Mouse (Mus musculus) heart, postnatal 0 days (tissue): ENCODE measurements around the gene Tango2. TPM values are rescaled to one million over a fixed set of nuclear protein-coding genes. Genes with fewer than 3 reads are reported as not detected.

Experiments used
- ATAC-seq: fragments of 200-750 bp; cut with Nextera tagmentation; 2 replicates; pipeline ENCODE4 v1.8.0; 2017; ENCODE audit warnings: low read depth, moderate number of reproducible peaks, moderate library complexity; ENCODE audit not compliant: insufficient read depth
- DNase-seq: peaks from one replicate; pipeline ENCODE4 v3.0.0-alpha.2; 2016; ENCODE audit warnings: low spot score
- H3K27ac ChIP-seq: fragments of 300-500 bp; sonication (generic); 2 replicates; pipeline ENCODE4 v1.5.1; 2014; ENCODE audit warnings: low read depth, mild to moderate bottlenecking
- H3K27me3 ChIP-seq: fragments of 300-500 bp; sonication (generic); 2 replicates; pipeline ENCODE4 v1.6.1; 2014; ENCODE audit warnings: low read length, mixed read lengths; ENCODE audit not compliant: control insufficient read depth, insufficient read depth
- H3K36me3 ChIP-seq: fragments of 300-500 bp; sonication (generic); replicated peaks from 2 replicates; pipeline ENCODE4 v1.6.1; 2014; ENCODE audit warnings: low read length, mixed read lengths; ENCODE audit not compliant: control insufficient read depth, insufficient read depth
- H3K4me1 ChIP-seq: fragments of 300-500 bp; sonication (generic); 2 replicates; pipeline ENCODE4 v1.6.1; 2014; ENCODE audit warnings: antibody characterized with exemption; ENCODE audit not compliant: control insufficient read depth, insufficient read depth
- H3K4me2 ChIP-seq: fragments of 300-500 bp; sonication (generic); 2 replicates; pipeline ENCODE4 v1.6.1; 2014; ENCODE audit warnings: low read depth, mild to moderate bottlenecking, low read length, moderate library complexity
- H3K4me3 ChIP-seq: fragments of 300-500 bp; sonication (generic); 2 replicates; pipeline ENCODE4 v1.5.1; 2014; ENCODE audit warnings: low read depth, low read length
- H3K9ac ChIP-seq: fragments of 300-500 bp; sonication (generic); replicated peaks from 2 replicates; pipeline ENCODE4 v1.6.1; 2014; ENCODE audit warnings: low read depth, low read length, mixed read lengths
- H3K9me3 ChIP-seq: fragments of 300-500 bp; sonication (generic); replicated peaks from 2 replicates; pipeline ENCODE4 v1.6.1; 2016; ENCODE audit warnings: low read length; ENCODE audit not compliant: control insufficient read depth
- CTCF ChIP-seq: IDR thresholded peaks from 2 replicates; pipeline ENCODE4 v1.5.1; 2016; ENCODE audit warnings: antibody characterized with exemption, control low read depth, low read depth
- EP300 ChIP-seq: IDR thresholded peaks from 2 replicates; pipeline ENCODE4 v1.6.1; 2016; ENCODE audit warnings: antibody characterized with exemption, low read depth
- WGBS: fragments of 180-500 bp; shearing (Covaris S2); extraction: QIAGEN DNeasy Blood & Tissue Kit; methylation state at CpG from one replicate; pipeline ENCODE4 v1.1.7; 2014; 5-methylcytosine and 5-hydroxymethylcytosine counted together
- polyA plus RNA-seq: library from polyadenylated mRNA; unstranded; fragments of >200 nt; fragmentation: Nextera tagmentation; extraction: Ambion mirVana; gene quantifications from 2 replicates; pipeline ENCODE4 v1.2.1, GENCODE M21; 2015
- total RNA-seq: library from RNA; depleted of rRNA; stranded (reverse); fragments of >200 nt; gene quantifications from 2 replicates; pipeline ENCODE4 v1.2.3, GENCODE M21; 2014; ENCODE audit warnings: low replicate concordance

The Tango2 gene
- total and polyA plus RNA-seq, 2 experiments from 2014 or later = 56.9 to 65.8 TPM

DNA sequence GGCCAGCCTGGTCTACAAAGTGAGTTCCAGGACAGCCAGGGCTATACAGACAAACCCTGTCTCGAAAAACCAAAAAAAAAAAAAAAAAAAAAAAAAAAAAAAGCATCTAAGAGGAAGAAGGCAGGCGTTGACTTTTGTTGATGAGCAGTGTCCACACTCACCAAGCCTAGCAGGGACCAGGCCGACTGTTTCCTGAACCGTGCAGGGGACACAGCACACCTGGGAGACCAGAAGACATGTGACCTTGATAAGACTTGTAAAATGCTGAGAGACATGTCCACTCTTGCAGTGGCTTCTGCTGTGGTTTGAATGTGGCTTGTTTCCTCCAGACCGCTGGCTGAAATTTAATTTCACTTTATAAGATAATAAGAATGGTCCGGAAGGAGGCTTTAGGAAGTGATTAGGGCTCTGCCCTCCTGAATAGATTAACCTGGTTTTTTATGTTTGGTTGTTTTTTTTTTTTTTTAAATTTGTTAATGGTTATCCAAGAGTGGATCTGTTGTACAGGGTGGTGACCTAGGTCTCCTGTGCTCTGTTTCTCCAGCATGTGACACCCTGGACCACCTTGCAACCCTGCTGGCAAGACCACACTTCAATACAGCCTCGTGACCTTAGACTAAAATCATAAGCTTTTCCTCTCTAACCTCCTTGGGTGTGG is 28.5 kb upstream of the Tango2 start:
- no peak overlapping the region for H3K27ac ChIP-seq
- H3K4me1 ChIP-seq = peaks cover 17% of the 10 kb centered on the region
- 68% methylated on average over 7 of the region's 7 CpGs for WGBS

DNA sequence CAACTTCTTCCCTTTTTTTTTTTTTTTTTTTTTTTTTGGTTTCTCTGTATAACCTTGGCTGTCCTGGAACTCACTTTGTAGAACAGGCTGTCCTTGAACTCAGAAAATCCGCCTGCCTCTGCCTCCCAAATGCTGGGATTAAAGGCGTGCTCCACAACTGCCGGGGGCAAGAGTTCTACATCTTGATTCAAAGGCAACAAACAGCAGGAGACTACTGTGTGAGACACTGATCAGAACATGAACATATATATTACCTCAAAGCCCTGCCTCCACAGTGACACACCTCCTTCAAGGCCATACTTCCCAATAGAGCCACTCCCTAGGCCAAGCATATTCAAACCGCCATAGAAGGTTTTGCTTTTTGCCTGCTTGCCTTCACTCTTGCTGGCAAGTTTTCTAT is 25.7 kb upstream of the Tango2 start:
- Histone ChIP-seq H3K27me3 (no peaks in the 10 kb centered on the region), H3K9me3 (no peaks in the 10 kb centered on the region), H3K4me3 (no peak overlapping the region), H3K9ac (no peak overlapping the region), H3K4me2 (no peak overlapping the region), H3K27ac (no peak overlapping the region), H3K4me1 (peaks cover 7% of the 10 kb centered on the region; the same call in 1 of the 2 replicates), H3K36me3 (no peaks in the 10 kb centered on the region)
- ATAC-seq (no peak), DNase-seq (no peak)
- TF ChIP-seq CTCF (no peak), EP300 (no peak)
- WGBS = 92% methylated on average over 4 of the region's 4 CpGs

More for the DNA sequence above, 28.5 kb upstream of the Tango2 start:
- Histone ChIP-seq H3K4me3 (no peak overlapping the region), H3K9ac (no peak overlapping the region), H3K9me3 (no peaks in the 10 kb centered on the region), H3K27me3 (no peaks in the 10 kb centered on the region), H3K4me2 (no peak overlapping the region), H3K36me3 (no peaks in the 10 kb centered on the region)
- DNase-seq (no peak), ATAC-seq (no peak)
- TF ChIP-seq CTCF (no peak), EP300 (no peak)

DNA sequence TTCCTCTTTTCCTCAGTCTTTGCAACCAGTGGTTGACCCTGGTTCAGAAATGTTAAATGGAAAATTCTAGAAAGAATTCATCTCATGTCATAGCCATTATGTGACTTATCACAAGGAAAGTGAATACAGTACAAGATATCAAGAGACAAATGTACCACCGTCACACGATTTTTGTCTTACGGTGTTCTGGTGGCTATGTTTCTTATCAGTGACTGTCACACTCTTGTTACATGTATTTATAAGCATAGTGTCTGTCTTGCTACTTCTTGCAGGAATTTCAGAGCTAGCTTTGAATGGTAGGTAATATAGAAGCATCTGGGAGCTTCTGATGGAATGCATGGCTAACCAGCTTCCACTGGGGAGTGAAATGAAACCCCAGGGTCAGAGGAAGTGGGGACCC is 22.3 kb upstream of the Tango2 start:
- WGBS = 55% methylated on average over 3 of the region's 3 CpGs
- no peak for ATAC-seq
- no peak overlapping the region for H3K9ac ChIP-seq

DNA sequence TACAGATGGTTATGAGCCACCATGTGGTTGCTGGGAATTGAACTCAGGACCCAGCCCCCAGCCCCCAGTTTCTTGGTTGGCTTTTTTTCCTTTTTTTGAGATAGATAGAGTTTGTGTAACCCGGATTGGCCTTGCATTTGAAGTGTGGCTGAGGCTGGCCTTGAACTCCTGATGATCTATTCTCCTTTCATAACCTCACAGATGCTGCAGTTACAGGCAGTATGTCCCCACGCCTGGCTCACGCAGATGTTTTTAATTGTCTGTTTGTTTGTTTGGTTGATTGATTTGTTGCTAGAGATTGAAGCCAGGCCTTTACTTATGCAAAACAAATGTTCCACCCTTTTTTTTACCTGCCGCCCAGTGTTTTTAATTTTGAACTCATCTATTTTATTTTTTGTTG is 18.9 kb upstream of the Tango2 start:
- no peaks in the 10 kb centered on the region for H3K9me3 ChIP-seq
- H3K27ac ChIP-seq = no peak overlapping the region
- H3K4me3 ChIP-seq = no peak overlapping the region
- H3K36me3 ChIP-seq = no peaks in the 10 kb centered on the region
- H3K4me2 ChIP-seq = no peak overlapping the region
- WGBS = 92% methylated on average over 4 of the region's 4 CpGs
- no peaks in the 10 kb centered on the region for H3K27me3 ChIP-seq
- no peak for TF ChIP-seq CTCF
- TF ChIP-seq EP300 = no peak
- ATAC-seq (no peak), DNase-seq (no peak)
- no peak overlapping the region for H3K9ac ChIP-seq
- no peaks in the 10 kb centered on the region for H3K4me1 ChIP-seq

More for the DNA sequence above, 22.3 kb upstream of the Tango2 start:
- no peaks in the 10 kb centered on the region for H3K27me3 ChIP-seq
- no peak overlapping the region for H3K27ac ChIP-seq
- H3K36me3 ChIP-seq = no peaks in the 10 kb centered on the region
- no peaks in the 10 kb centered on the region for H3K4me1 ChIP-seq
- TF ChIP-seq CTCF = no peak
- no peak for TF ChIP-seq EP300
- H3K9me3 ChIP-seq = no peaks in the 10 kb centered on the region
- no peak overlapping the region for H3K4me3 ChIP-seq
- DNase-seq = no peak
- H3K4me2 ChIP-seq = no peak overlapping the region

DNA sequence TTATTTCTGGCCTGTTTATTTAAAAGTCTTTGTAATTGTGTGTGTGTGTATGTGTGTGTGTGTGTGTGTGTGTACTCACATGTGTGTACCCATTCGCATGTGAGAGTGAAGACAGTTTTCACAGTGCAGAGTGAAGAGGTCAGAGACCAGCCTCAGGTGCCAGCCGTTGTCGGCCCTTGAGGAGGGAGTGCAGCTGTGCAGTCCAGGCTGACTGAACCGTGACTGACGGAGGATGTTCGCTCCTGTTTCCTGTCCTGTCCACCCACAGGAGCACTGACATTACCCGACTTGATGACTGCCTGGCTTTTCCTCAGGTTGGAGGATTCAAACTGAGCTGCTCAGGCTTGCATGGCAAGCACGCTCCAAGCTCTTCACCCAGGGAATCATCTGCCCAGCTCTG is 15.0 kb upstream of the Tango2 start:
- no peak for DNase-seq
- 68% methylated on average over 8 of the region's 8 CpGs for WGBS
- Histone ChIP-seq H3K27me3 (no peaks in the 10 kb centered on the region), H3K9me3 (no peaks in the 10 kb centered on the region), H3K4me1 (no peaks in the 10 kb centered on the region), H3K4me2 (no peak overlapping the region), H3K4me3 (no peak overlapping the region), H3K9ac (no peak overlapping the region), H3K36me3 (no peaks in the 10 kb centered on the region), H3K27ac (no peak overlapping the region)
- TF ChIP-seq EP300 (no peak), CTCF (no peak)
- no peak for ATAC-seq

DNA sequence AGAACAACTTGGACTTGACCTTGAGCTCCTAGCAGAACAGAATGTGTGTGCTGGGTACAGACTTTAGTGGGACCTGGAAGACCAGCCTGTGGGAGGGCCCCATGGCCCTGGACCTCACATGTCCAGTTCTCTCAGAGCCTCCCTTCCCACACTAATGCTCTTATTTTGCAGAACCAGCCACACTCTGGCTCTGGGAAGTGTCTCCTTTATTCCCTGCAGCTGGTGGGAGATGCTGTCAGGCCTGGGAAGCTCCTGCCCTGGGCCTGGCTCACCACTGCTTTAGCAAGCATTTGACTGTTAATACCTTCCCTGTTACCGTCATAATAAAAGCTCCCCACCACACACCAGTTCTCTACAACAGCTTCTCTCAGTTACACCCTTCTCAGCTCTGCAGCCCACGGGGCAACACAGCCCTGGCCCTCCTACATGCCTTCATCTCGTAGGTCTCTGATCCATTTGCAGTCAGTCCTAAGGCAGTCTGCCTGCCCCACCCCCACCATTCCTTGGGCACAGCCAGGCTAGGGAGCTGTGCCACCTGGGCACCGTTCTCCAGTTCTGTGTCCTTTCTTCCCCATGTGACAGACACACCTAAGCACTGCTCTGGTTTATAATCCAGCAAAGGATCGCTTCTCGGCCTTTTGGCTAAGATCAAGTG is 12.4 kb upstream of the Tango2 start:
- no peaks in the 10 kb centered on the region for H3K36me3 ChIP-seq
- ATAC-seq = no peak
- no peak overlapping the region for H3K9ac ChIP-seq
- H3K4me1 ChIP-seq = no peaks in the 10 kb centered on the region
- no peaks in the 10 kb centered on the region for H3K9me3 ChIP-seq
- H3K27me3 ChIP-seq = no peaks in the 10 kb centered on the region
- no peak for TF ChIP-seq EP300
- TF ChIP-seq CTCF = no peak
- no peak overlapping the region for H3K4me3 ChIP-seq
- WGBS = 76% methylated on average over 6 of the region's 6 CpGs
- H3K4me2 ChIP-seq = no peak overlapping the region
- no peak for DNase-seq
- H3K27ac ChIP-seq = no peak overlapping the region
